Mouse (Mus musculus): ENCODE measurements around the gene Lrrc1.

DNA sequence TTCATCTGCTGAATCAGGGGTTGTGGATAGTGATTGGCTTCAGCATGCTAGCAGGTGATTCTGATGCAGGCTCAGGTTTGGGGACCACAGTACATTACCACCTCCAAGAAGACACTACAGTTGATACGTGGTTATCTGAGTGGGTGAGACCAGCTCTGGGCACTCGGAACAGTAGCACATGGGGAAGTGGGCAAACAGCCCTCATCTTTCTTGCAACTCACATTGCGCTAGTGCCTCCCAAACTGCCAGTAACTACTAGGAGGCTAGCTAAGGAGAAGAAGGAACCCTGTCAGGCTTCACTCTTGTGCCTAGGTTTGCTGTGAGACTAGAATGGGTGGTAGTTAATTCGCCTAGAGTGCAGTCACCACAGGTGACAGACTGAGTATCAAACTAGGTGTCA is 119.1 kb downstream of the Lrrc1 start:
- TF ChIP-seq CTCF (IDR thresholded peaks at IDR 0.05; ENCODE audit: control insufficient read depth, insufficient read depth, insufficient replicate concordance, low read depth, low read length) (no peak), POLR2A (IDR thresholded peaks at IDR 0.05; ENCODE audit: control insufficient read depth, low read depth, low read length) (no peak)
